Mouse (Mus musculus) midbrain, embryonic 12.5 days (tissue): ENCODE measurements around the gene Abhd17a. TPM values are rescaled to one million over a fixed set of nuclear protein-coding genes. Genes with fewer than 3 reads are reported as not detected.

Source experiments
- ATAC-seq: fragments of 200-750 bp; cut with Nextera tagmentation; 2 replicates; pipeline ENCODE4 v1.8.0; 2017; ENCODE audit warnings: low read depth, moderate TSS enrichment, moderate library complexity; ENCODE audit not compliant: low FRiP score
- H3K27ac ChIP-seq: fragments of 300-500 bp; sonication (generic); replicated peaks from 2 replicates; pipeline ENCODE4 v1.5.1; 2016; ENCODE audit warnings: mild to moderate bottlenecking
- H3K27me3 ChIP-seq: fragments of 300-500 bp; sonication (generic); 2 replicates; pipeline ENCODE4 v1.6.1; 2016; ENCODE audit warnings: mild to moderate bottlenecking
- H3K36me3 ChIP-seq: fragments of 300-500 bp; sonication (generic); 2 replicates; pipeline ENCODE4 v1.6.1; 2016
- H3K4me1 ChIP-seq: fragments of 300-500 bp; sonication (generic); 2 replicates; pipeline ENCODE4 v1.6.1; 2016
- H3K4me2 ChIP-seq: fragments of 300-500 bp; sonication (generic); replicated peaks from 2 replicates; pipeline ENCODE4 v1.6.1; 2016; ENCODE audit warnings: mild to moderate bottlenecking, moderate library complexity
- H3K4me3 ChIP-seq: fragments of 300-500 bp; sonication (generic); 2 replicates; pipeline ENCODE4 v1.5.1; 2016; ENCODE audit warnings: mild to moderate bottlenecking
- H3K9ac ChIP-seq: fragments of 300-500 bp; sonication (generic); replicated peaks from 2 replicates; pipeline ENCODE4 v1.6.1; 2016; ENCODE audit warnings: mild to moderate bottlenecking, moderate library complexity
- H3K9me3 ChIP-seq: fragments of 300-500 bp; sonication (generic); 2 replicates; pipeline ENCODE4 v1.6.1; 2016; ENCODE audit warnings: mild to moderate bottlenecking
- WGBS: fragments of 180-500 bp; shearing (Covaris S2); methylation state at CpG from one replicate; pipeline ENCODE4 v1.1.7; 2016; 5-methylcytosine and 5-hydroxymethylcytosine counted together
- polyA plus RNA-seq: library from polyadenylated mRNA; unstranded; fragments of >200 nt; fragmentation: Nextera tagmentation; extraction: Ambion mirVana; gene quantifications from 2 replicates; pipeline ENCODE4 v1.2.1, GENCODE M21; 2016

Gene Abhd17a
- polyA plus RNA-seq, 1 experiment from 2014 or later: 105 TPM

DNA sequence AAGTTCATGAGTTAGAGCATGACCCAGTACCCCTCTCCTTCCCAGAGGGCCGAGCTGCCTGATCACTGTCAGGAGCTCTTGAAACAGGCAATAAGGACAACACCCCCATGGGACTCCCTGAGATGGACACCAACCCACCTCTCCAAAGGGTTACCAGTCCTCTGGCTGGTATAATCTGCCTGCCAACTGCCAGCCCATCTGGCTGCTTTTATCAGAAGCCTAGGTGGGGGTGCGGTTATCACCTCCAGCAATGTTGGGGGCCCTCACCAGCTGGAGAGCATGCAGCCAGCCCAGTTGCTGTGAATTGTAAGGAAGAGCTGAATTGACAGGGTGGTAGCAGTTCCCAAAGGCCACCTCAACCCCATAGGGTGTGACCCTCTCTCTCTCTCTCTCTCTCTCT is 17.7 kb downstream of the Abhd17a start:
- no peak for ATAC-seq
- H3K4me3 ChIP-seq: no peak overlapping the region
- 88% methylated on average over 2 of the region's 2 CpGs for WGBS
- H3K27ac ChIP-seq: no peak overlapping the region
- H3K9me3 ChIP-seq: no peaks in the 10 kb centered on the region
- H3K4me2 ChIP-seq: no peak overlapping the region
- H3K27me3 ChIP-seq: peaks cover 17% of the 10 kb centered on the region; the same call in 1 of the 2 replicates
- no peaks in the 10 kb centered on the region for H3K36me3 ChIP-seq
- no peak overlapping the region for H3K9ac ChIP-seq
- H3K4me1 ChIP-seq: peaks cover 63% of the 10 kb centered on the region

DNA sequence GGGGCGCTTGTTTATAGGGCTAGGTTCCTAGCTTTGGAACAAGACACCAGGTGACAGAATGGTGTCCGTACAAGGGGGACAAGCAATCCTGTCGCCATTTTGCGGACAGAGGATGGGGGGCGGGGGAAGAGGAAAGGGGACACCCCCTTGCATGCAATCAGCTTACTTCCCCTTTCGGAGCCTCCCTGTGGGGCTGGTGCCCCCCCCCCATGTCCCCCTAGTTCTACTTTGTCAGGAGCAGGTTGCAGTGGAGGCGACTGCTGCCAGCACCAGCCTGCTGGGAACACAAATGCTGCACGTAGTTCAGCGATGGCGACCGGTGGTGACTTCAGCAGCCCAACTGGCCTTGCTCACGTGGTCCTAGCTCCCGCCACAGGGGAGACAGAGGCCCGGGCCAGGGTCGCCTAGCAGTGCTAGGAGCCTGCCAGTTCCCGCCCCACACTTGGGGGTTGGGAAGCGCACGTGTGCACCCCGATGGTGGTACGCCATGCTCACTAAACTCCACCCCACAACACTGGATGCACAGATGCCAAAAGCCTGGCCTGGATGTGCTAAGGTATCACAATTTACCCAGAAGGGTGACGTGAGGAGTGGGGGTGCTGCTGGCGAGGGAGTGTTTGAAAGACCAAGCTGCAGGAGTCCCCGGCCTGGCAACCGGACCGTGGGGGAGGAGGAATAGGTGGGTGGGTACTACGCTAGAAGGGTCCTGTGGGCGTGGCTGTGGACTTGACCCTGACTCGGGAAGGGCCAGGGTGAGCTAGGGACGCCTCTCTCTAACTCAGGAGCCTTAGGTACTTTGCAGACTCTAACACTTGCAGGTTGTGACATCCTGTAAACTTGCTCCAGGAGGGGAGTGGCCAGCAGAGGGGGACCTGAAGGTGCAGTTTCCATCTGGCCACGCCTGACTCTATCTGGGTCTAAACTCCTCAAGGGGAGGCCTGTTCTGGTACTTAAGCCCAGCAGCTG is 19.0 kb downstream of the Abhd17a start:
- H3K27ac ChIP-seq: 0 out of 2 replicates have a peak overlapping the region, but pooled peaks have one; percentile 20
- H3K9me3 ChIP-seq: no peaks in the 10 kb centered on the region
- H3K4me3 ChIP-seq: peak overlapping the region; percentile 15; the same call in 1 of the 2 replicates
- ATAC-seq: 0 out of 2 replicates have a peak, but pooled peaks have one; percentile 10
- peak overlapping the region; percentile 49 for H3K9ac ChIP-seq
- H3K4me1 ChIP-seq: peaks cover 68% of the 10 kb centered on the region
- no peaks in the 10 kb centered on the region for H3K36me3 ChIP-seq
- peak overlapping the region; percentile 42 for H3K4me2 ChIP-seq
- peaks cover 11% of the 10 kb centered on the region; the same call in 1 of the 2 replicates for H3K27me3 ChIP-seq
- 22% methylated on average over 30 of the region's 30 CpGs for WGBS

DNA sequence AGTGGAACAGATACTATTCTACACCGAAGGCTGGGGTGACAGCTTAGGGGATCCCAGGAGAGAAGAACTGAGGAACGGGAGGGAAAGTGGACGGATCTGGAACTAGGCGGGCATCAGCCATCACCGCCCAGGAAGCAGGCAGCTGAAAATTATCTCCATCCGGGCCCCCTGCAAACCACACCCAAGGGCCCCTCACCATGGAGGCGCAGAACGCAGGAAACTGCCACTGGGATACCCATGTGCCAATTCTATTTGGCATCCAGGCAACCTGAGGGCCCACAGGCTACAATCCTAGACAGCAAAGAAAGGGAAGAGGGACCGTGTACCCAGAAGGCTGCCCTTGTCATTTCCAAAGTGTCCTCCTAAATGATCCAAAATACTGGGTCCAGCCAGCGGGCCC is 19.7 kb downstream of the Abhd17a start:
- Histone ChIP-seq H3K4me2 (peak overlapping the region; percentile 42; the same call in 1 of the 2 replicates), H3K27ac (0 out of 2 replicates have a peak overlapping the region, but pooled peaks have one; percentile 20), H3K4me1 (peaks cover 66% of the 10 kb centered on the region), H3K9me3 (no peaks in the 10 kb centered on the region), H3K27me3 (peaks cover 5% of the 10 kb centered on the region; the same call in 1 of the 2 replicates), H3K4me3 (no peak overlapping the region), H3K36me3 (no peaks in the 10 kb centered on the region), H3K9ac (no peak overlapping the region)
- ATAC-seq: no peak
- 81% methylated on average over 10 of the region's 10 CpGs for WGBS

DNA sequence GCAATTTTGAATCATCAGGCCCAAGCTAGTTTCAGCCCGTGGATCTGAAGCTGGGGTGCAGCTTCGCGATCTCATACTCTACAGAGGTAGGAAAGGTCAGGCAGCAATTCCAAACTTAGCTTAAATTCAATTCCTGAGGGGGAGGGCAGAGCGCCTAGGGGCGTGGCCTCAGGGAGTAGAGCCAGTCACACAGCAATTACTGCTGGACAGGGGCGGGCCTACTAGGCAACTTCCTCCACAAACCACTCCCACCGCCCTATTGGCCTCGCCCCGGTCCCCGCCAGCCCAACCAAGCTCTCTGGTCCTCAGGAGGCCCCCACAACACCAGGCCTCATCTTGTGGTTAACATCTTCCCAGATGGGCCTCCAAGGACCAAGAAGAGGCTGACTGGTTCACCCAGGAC is 20.5 kb downstream of the Abhd17a start:
- Histone ChIP-seq H3K9me3 (no peaks in the 10 kb centered on the region), H3K4me3 (no peak overlapping the region), H3K4me1 (peaks cover 59% of the 10 kb centered on the region), H3K27me3 (no peaks in the 10 kb centered on the region), H3K36me3 (no peaks in the 10 kb centered on the region), H3K9ac (no peak overlapping the region), H3K27ac (no peak overlapping the region), H3K4me2 (0 out of 2 replicates have a peak overlapping the region, but pooled peaks have one; percentile 4)
- 29% methylated on average over 10 of the region's 10 CpGs for WGBS
- no peak for ATAC-seq

DNA sequence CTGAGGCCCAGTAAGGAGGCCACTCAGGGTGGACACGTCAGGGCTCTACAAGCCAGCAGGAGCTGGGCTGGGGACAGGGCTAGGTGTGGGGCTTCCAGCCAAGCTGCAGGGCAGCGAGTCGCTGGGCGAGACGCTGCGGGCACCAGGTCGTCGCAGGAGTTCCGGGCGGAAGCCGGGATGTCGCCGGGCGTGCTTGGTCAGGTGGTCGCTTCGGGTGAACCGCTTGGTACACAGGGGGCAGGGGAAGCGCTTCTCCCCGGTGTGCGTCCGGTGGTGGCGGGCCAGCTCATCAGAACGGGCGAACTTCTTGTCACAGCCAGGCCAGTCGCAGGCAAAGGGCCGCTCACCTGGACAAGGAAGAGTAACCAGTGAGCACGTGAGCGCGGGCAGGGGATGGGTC is 21.3 kb downstream of the Abhd17a start:
- H3K9me3 ChIP-seq: no peaks in the 10 kb centered on the region
- peaks cover 52% of the 10 kb centered on the region for H3K4me1 ChIP-seq
- no peak overlapping the region for H3K9ac ChIP-seq
- H3K4me2 ChIP-seq: no peak overlapping the region
- no peaks in the 10 kb centered on the region for H3K27me3 ChIP-seq
- 97% methylated on average over 29 of the region's 29 CpGs for WGBS
- no peak overlapping the region for H3K4me3 ChIP-seq
- 0 out of 2 replicates have a peak overlapping the region, but pooled peaks have one; percentile 35 for H3K27ac ChIP-seq
- no peak for ATAC-seq
- H3K36me3 ChIP-seq: no peaks in the 10 kb centered on the region

DNA sequence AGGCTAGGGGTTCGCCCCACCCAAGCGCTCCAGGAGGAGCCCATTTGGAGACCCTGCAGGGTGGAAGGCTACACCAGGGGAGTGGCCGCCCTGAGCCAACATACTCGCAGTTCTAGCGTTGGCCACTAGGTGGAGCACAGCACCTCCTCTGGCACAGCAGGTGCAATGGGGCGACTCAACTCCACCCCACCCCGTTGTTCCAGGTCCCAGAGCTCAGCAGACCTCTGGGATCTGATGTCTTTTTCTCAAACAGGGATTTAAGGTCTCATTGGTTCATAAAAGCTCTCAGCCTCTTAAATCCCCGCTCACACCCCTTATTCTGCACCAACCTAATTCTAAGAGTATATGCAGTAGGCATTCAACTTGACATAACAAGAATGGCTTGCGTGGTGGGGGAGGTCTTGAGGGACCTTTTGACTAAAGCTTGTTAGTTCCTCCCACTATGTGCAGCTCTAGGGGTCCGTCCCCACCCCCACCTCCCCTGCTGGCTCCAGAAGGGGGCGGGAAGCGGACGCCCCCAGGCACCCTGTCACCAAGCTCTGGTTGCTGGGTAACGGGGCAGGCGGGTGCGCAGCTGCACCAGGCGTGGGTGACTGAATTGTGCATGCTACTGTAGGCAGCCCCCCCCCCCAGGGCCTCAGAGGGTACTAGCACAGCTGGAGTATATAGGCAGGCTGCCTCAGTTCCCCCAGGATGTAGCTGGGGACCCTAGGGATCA is 23.6 kb downstream of the Abhd17a start:
- peak; percentile 64 for ATAC-seq
- H3K9ac ChIP-seq: no peak overlapping the region

DNA sequence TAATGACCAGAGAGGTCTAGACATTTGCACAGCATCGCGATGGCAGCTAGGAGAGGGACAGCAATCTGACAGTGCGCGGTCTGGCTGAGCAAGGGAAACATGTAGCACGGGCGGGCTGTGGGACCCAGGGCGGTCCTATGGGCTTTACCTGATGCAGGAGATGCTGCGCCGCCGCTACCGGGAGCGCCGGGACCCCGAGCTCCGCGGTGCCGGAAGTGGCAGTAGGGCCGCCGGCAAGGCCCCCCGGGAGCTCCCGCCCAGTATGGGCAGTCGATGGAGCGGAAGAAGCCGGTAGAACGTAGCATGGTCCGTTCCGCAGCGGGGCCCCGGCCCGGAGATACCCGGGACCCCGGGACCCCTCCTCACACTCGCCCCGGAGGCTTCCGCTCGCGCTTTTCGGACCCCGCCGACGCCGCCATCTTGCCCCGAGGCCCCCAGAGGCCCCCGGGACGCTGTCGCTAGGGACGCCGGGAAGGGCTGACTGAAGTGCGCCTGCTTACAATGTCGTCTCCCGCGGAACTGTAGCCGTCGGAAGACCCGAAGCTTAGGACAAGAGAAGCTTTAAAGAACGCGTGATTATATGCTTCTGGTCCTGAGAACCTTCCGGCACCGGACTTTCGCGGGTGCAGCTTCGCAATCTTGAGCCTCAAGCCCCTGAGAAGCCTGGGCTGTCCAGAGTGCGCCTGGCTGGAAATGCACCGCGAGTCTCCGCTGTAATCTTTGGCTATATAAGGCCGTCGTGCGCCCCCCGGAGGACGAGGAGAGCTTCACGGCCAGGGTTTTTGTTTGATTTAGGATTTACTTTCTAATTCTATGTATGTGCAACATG is 28.8 kb downstream of the Abhd17a start, which contains the start of gene Rexo1:
Gene Rexo1 (minus strand): TSS at position 445 of the 829 bp plus-strand sequence.
- H3K36me3 ChIP-seq: no peaks in the 10 kb centered on the region
- H3K27me3 ChIP-seq: no peaks in the 10 kb centered on the region
- WGBS: under 1% methylated on average over 71 of the region's 72 CpGs
- H3K27ac ChIP-seq: peak within 1 kb of the TSS; percentile 87
- peak within 1 kb of the TSS; percentile 89 for H3K9ac ChIP-seq
- peak; percentile 70 for ATAC-seq
- H3K4me2 ChIP-seq: peak within 1 kb of the TSS; percentile 93
- peaks cover 45% of the 10 kb centered on the region for H3K4me1 ChIP-seq
- peak within 1 kb of the TSS; percentile 95 for H3K4me3 ChIP-seq
- H3K9me3 ChIP-seq: no peaks in the 10 kb centered on the region

More for the DNA sequence above, 23.6 kb downstream of the Abhd17a start:
- Histone ChIP-seq H3K9me3 (no peaks in the 10 kb centered on the region), H3K4me1 (peaks cover 47% of the 10 kb centered on the region), H3K4me2 (peak overlapping the region; percentile 38), H3K27me3 (no peaks in the 10 kb centered on the region), H3K4me3 (peak overlapping the region; percentile 12; the same call in 1 of the 2 replicates), H3K36me3 (no peaks in the 10 kb centered on the region), H3K27ac (peak overlapping the region; percentile 74)
- 10% methylated on average over 17 of the region's 17 CpGs for WGBS

DNA sequence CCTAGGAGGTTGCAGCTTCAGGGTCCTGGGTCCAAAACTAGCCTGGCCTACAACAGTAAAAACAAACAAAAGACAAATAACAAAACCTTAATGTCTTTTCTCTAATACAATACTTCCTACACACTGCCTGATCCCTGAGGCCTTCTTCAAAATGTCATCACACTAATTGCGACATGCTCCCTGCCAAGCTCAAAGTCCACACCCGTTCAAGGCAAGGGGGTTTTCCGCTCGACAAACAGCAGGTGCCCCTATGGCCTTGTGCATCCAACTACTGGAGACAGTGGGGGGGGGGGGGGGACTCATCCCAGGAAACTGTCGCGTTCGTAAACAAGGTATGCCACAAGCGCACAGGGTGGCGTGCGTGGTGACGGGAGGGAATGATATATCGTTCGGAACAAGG is 29.5 kb downstream of the Abhd17a start:
- ATAC-seq: no peak; the same call in 1 of the 2 replicates
- H3K27me3 ChIP-seq: no peaks in the 10 kb centered on the region
- H3K4me3 ChIP-seq: peak overlapping the region; percentile 95
- H3K27ac ChIP-seq: no peak overlapping the region; the same call in 1 of the 2 replicates
- H3K9me3 ChIP-seq: no peaks in the 10 kb centered on the region
- 2% methylated on average over 13 of the region's 13 CpGs for WGBS
- H3K4me2 ChIP-seq: peak overlapping the region; percentile 93
- no peaks in the 10 kb centered on the region for H3K36me3 ChIP-seq
- H3K9ac ChIP-seq: peak overlapping the region; percentile 89
- H3K4me1 ChIP-seq: peaks cover 38% of the 10 kb centered on the region

DNA sequence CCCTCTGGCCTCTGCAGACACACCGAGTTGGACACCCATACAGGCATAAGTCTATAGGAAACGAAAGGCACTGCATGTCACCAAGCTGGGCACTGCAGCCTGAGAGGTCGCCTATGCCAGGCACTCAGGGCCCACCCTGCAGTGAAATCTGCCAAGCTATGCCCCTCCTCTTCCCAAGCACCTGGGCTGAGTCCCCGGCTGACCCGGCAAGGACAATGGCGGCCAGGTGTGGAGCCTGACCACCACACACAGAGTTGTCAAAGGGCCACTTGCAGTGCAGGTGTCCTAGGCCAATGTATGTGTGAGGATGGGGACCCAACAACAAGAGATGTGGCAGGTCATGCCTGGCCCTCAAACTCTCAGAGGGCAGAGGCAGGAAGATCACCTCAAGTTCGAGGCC is 30.7 kb downstream of the Abhd17a start:
- ATAC-seq: no peak

DNA sequence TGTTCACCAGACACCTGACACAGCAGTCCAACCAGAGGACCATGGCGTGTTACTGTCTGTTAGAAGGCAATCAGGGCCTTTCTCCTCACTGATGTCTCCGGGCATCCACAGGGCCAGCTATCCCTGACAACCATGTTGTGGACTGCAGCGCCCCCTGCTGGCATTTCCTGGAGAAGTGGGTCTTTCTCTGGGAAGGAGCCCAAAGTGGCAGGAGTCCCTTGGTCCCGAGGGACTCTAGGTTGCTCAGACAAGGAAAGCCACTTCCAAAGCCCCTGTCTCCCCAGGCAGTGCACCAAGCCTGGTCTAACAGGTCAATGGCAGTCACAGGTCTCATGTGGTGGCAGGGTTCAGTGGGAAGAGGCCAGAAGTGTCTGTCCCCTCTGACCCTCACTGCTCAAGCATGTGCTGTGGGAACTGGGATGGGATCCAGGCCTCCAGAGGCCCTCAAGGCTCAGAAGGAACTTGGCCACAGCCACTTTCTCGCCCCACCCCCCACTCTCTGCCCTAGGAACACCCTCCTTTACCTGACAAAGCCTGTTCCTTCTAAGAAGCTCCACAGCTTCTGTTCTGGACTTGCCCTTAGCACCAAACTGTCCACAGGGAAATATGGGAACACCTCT is 32.7 kb downstream of the Abhd17a start:
- 32% methylated on average over 5 of the region's 5 CpGs for WGBS
- ATAC-seq: no peak
- Histone ChIP-seq H3K9me3 (no peaks in the 10 kb centered on the region), H3K36me3 (no peaks in the 10 kb centered on the region), H3K27ac (no peak overlapping the region; the same call in 1 of the 2 replicates), H3K27me3 (no peaks in the 10 kb centered on the region), H3K4me2 (no peak overlapping the region), H3K4me1 (peaks cover 36% of the 10 kb centered on the region), H3K4me3 (no peak overlapping the region), H3K9ac (0 out of 2 replicates have a peak overlapping the region, but pooled peaks have one; percentile 20)

More for the DNA sequence above, 30.7 kb downstream of the Abhd17a start:
- H3K27ac ChIP-seq: no peak overlapping the region
- WGBS: 90% methylated on average over 7 of the region's 7 CpGs
- H3K4me1 ChIP-seq: peaks cover 37% of the 10 kb centered on the region
- no peaks in the 10 kb centered on the region for H3K9me3 ChIP-seq
- H3K4me3 ChIP-seq: no peak overlapping the region
- no peak overlapping the region for H3K4me2 ChIP-seq
- H3K27me3 ChIP-seq: no peaks in the 10 kb centered on the region
- H3K9ac ChIP-seq: no peak overlapping the region; the same call in 1 of the 2 replicates
- H3K36me3 ChIP-seq: no peaks in the 10 kb centered on the region
